Mouse (Mus musculus): ENCODE results near the gene Haghl. TPM values are rescaled to one million over a fixed set of nuclear protein-coding genes. Genes with fewer than 3 reads are reported as not detected.

Gene Haghl
- polyA plus RNA-seq (2012; ENCODE audit: low replicate concordance), result 34.3 and 35.1 TPM in 2 replicates

GRCm38 (mm10) chr17:25785281-25785745 lies at the start of gene Haghl:
Gene Haghl (minus strand): TSS chr17:25785673.

GRCm38 (mm10) chr17:25833291-25833663 lies 47.8 kb upstream of the Haghl start, which contains the start of gene Stub1:
Gene Stub1 (minus strand): TSS chr17:25833404.

GRCm38 (mm10) chr17:25828712-25829557 lies 43.5 kb upstream of the Haghl start, which contains the start of gene Jmjd8:
Gene Jmjd8 (plus strand): TSS chr17:25828867.

GRCm38 (mm10) chr17:25823452-25823851 lies 38.0 kb upstream of the Haghl start, which contains the start of gene Wdr24:
Gene Wdr24 (plus strand): TSS chr17:25823627.

GRCm38 (mm10) chr17:25808789-25809605 lies 23.5 kb upstream of the Haghl start, which contains the start of gene Fbxl16:
Gene Fbxl16 (plus strand): TSS chr17:25809085.

GRCm38 (mm10) chr17:25796951-25797369 lies 11.5 kb upstream of the Haghl start, which contains the start of gene Metrn:
Gene Metrn (minus strand): TSS chr17:25797136.

GRCm38 (mm10) chr17:25795609-25796092 lies 10.2 kb upstream of the Haghl start, which contains the start of gene AC134908.4:
Gene AC134908.4 (minus strand): TSS chr17:25795659.

GRCm38 (mm10) chr17:25792615-25793014 lies 7.1 kb upstream of the Haghl start, which contains the start of gene Fam173a:
Gene Fam173a (minus strand): TSS chr17:25792901.

GRCm38 (mm10) chr17:25786280-25786679 lies 807 bp upstream of the Haghl start, which contains the start of gene Ccdc78:
Gene Ccdc78 (plus strand): TSS chr17:25786580.

GRCm38 (mm10) chr17:25773549-25774120 lies 11.8 kb downstream of the Haghl start, which contains the start of gene Narfl:
Gene Narfl (plus strand): TSS chr17:25773776.

GRCm38 (mm10) chr17:25754241-25754640 lies 31.2 kb downstream of the Haghl start, which contains the start of gene Msln:
Gene Msln (minus strand): TSS chr17:25754378.

GRCm38 (mm10) chr17:25735745-25736144 lies 49.7 kb downstream of the Haghl start, which contains the start of gene Mslnl:
Gene Mslnl (plus strand): TSS chr17:25736042.

Other genes with a start within 250 kb of the Haghl start
- 0.10 and 0.16 TPM in 2 replicates for gene Sox8, start 215.0 kb downstream of the Haghl start, polyA plus RNA-seq (2012; ENCODE audit: low replicate concordance)
- 18.7 and 20.7 TPM in 2 replicates for gene Lmf1, start 206.6 kb downstream of the Haghl start, polyA plus RNA-seq (2012; ENCODE audit: low replicate concordance)
- gene Gng13, start 68.5 kb downstream of the Haghl start, polyA plus RNA-seq (2012; ENCODE audit: low replicate concordance), result not detected in 2 replicates
- gene Chtf18, start 58.3 kb downstream of the Haghl start, polyA plus RNA-seq (2012; ENCODE audit: low replicate concordance), result 13.6 and 24.2 TPM in 2 replicates
- gene Rpusd1, start 58.0 kb downstream of the Haghl start, polyA plus RNA-seq (2012; ENCODE audit: low replicate concordance), result 26.6 and 48.2 TPM in 2 replicates
- not detected in 2 replicates for gene Mslnl, start 49.6 kb downstream of the Haghl start, polyA plus RNA-seq (2012; ENCODE audit: low replicate concordance)
- gene Msln, start 31.3 kb downstream of the Haghl start, polyA plus RNA-seq (2012; ENCODE audit: low replicate concordance), result 0.06 TPM in 1 of 2 replicates, not detected in the other
- gene Narfl, start 11.9 kb downstream of the Haghl start, polyA plus RNA-seq (2012; ENCODE audit: low replicate concordance), result 16.2 and 23.3 TPM in 2 replicates
- not detected in 2 replicates for gene Ccdc78, start 907 bp upstream of the Haghl start, polyA plus RNA-seq (2012; ENCODE audit: low replicate concordance)
- 23.5 and 44.0 TPM in 2 replicates for gene Fam173a, start 7.2 kb upstream of the Haghl start, polyA plus RNA-seq (2012; ENCODE audit: low replicate concordance)
- gene AC134908.4, start 10.0 kb upstream of the Haghl start, polyA plus RNA-seq (2012; ENCODE audit: low replicate concordance), result not detected in 2 replicates
- gene Metrn, start 11.5 kb upstream of the Haghl start, polyA plus RNA-seq (2012; ENCODE audit: low replicate concordance), result 51.5 and 71.8 TPM in 2 replicates
- 0.73 and 0.79 TPM in 2 replicates for gene Fbxl16, start 23.4 kb upstream of the Haghl start, polyA plus RNA-seq (2012; ENCODE audit: low replicate concordance)
- 3.5 and 10.2 TPM in 2 replicates for gene Wdr24, start 38.0 kb upstream of the Haghl start, polyA plus RNA-seq (2012; ENCODE audit: low replicate concordance)
- 7.2 and 7.4 TPM in 2 replicates for gene Jmjd8, start 43.2 kb upstream of the Haghl start, polyA plus RNA-seq (2012; ENCODE audit: low replicate concordance)
- gene Stub1, start 47.7 kb upstream of the Haghl start, polyA plus RNA-seq (2012; ENCODE audit: low replicate concordance), result 69.3 and 104 TPM in 2 replicates
- 2.5 and 3.8 TPM in 2 replicates for gene Rhbdl1, start 51.6 kb upstream of the Haghl start, polyA plus RNA-seq (2012; ENCODE audit: low replicate concordance)
- 10.5 and 16.1 TPM in 2 replicates for gene Gm20683, start 56.1 kb upstream of the Haghl start, polyA plus RNA-seq (2012; ENCODE audit: low replicate concordance)
- 159 and 168 TPM in 2 replicates for gene Rhot2, start 59.2 kb upstream of the Haghl start, polyA plus RNA-seq (2012; ENCODE audit: low replicate concordance)
- 8.8 and 9.7 TPM in 2 replicates for gene Wdr90, start 75.8 kb upstream of the Haghl start, polyA plus RNA-seq (2012; ENCODE audit: low replicate concordance)
- 23.1 and 35.5 TPM in 2 replicates for gene Mcrip2, start 83.1 kb upstream of the Haghl start, polyA plus RNA-seq (2012; ENCODE audit: low replicate concordance)
- gene Mettl26, start 89.4 kb upstream of the Haghl start, polyA plus RNA-seq (2012; ENCODE audit: low replicate concordance), result 39.0 and 56.9 TPM in 2 replicates
- 0.97 and 2.3 TPM in 2 replicates for gene Wfikkn1, start 95.2 kb upstream of the Haghl start, polyA plus RNA-seq (2012; ENCODE audit: low replicate concordance)
- gene Rab40c, start 134.1 kb upstream of the Haghl start, polyA plus RNA-seq (2012; ENCODE audit: low replicate concordance), result 16.9 and 27.8 TPM in 2 replicates
- gene Pigq, start 159.3 kb upstream of the Haghl start, polyA plus RNA-seq (2012; ENCODE audit: low replicate concordance), result 98.3 and 349 TPM in 2 replicates
- gene Nhlrc4, start 159.3 kb upstream of the Haghl start, polyA plus RNA-seq (2012; ENCODE audit: low replicate concordance), result 5.3 TPM in 1 of 2 replicates, not detected in the other
- 0.05 TPM in 1 of 2 replicates, not detected in the other for gene A930017K11Rik, start 166.9 kb upstream of the Haghl start, polyA plus RNA-seq (2012; ENCODE audit: low replicate concordance)
- 61.6 and 119 TPM in 2 replicates for gene Capn15, start 200.1 kb upstream of the Haghl start, polyA plus RNA-seq (2012; ENCODE audit: low replicate concordance)